Mouse (Mus musculus) MEL (cell line): ENCODE measurements around the gene Nrxn2. TPM values are rescaled to one million over a fixed set of nuclear protein-coding genes. Genes with fewer than 3 reads are reported as not detected.

Experiments
- DNase-seq: peaks from one replicate; pipeline ENCODE4 v3.0.0; 2011; ENCODE audit warnings: low read depth, low spot score
- H3K27ac ChIP-seq: 2 replicates; pipeline ENCODE4 v1.5.1; 2012; ENCODE audit warnings: low read depth, mild to moderate bottlenecking, control low read depth, low read length, moderate library complexity; ENCODE audit not compliant: control insufficient read depth
- H3K27me3 ChIP-seq, 2 experiments: fragments of 150-350 bp in 1 of 2; sonication (generic) in 1 of 2; 2 replicates each; pipeline ENCODE4 v1.6.1; 2012; ENCODE audit warnings: low read length in 2 of 2, mild to moderate bottlenecking in 2 of 2, improper control_type of control experiment in 1 of 2, moderate library complexity in 1 of 2; ENCODE audit not compliant: insufficient read depth in 2 of 2, control insufficient read depth in 1 of 2
- H3K36me3 ChIP-seq, 2 experiments: 2 replicates each; pipeline ENCODE4 v1.6.1; 2012 to 2014; ENCODE audit warnings: low read length in 2 of 2, improper control_type of control experiment in 1 of 2, inconsistent platforms in 1 of 2, mild to moderate bottlenecking in 1 of 2; ENCODE audit not compliant: insufficient read depth in 2 of 2, control insufficient read depth in 1 of 2
- H3K4me1 ChIP-seq, 2 experiments: fragments of 150-350 bp in 1 of 2; sonication (generic) in 1 of 2; 2 replicates each; pipeline ENCODE4 v1.6.1; 2012; ENCODE audit warnings: low read length in 2 of 2, improper control_type of control experiment in 1 of 2, mild to moderate bottlenecking in 1 of 2; ENCODE audit not compliant: insufficient read depth in 2 of 2, control insufficient read depth in 1 of 2
- H3K4me3 ChIP-seq, 2 experiments: fragments of 150-350 bp in 1 of 2; sonication (generic) in 1 of 2; 2 replicates each; pipeline ENCODE4 v1.5.1; 2012; ENCODE audit warnings: low read depth in 2 of 2, low read length in 2 of 2, mild to moderate bottlenecking in 2 of 2, moderate library complexity in 2 of 2, control low read depth in 1 of 2, improper control_type of control experiment in 1 of 2; ENCODE audit not compliant: control insufficient read depth in 1 of 2, insufficient read depth in 1 of 2
- H3K79me2 ChIP-seq: 2 replicates; pipeline ENCODE4 v1.6.1; 2012; ENCODE audit warnings: mild to moderate bottlenecking, low read length, moderate library complexity; ENCODE audit not compliant: control insufficient read depth, poor library complexity, insufficient read depth
- H3K9ac ChIP-seq: 2 replicates; pipeline ENCODE4 v1.6.1; 2012; ENCODE audit warnings: low read depth, mild to moderate bottlenecking, control low read depth, low read length, moderate library complexity; ENCODE audit not compliant: control insufficient read depth, poor library complexity, severe bottlenecking
- H3K9me3 ChIP-seq: fragments of 150-350 bp; sonication (generic); replicated peaks from 2 replicates; pipeline ENCODE4 v1.6.1; 2012; ENCODE audit warnings: mild to moderate bottlenecking, low read length, improper control_type of control experiment, moderate library complexity; ENCODE audit not compliant: insufficient read depth
- BHLHE40 ChIP-seq: IDR thresholded peaks from 2 replicates; pipeline ENCODE4 v1.6.1; 2012; ENCODE audit warnings: low read depth, mild to moderate bottlenecking, inconsistent platforms, low read length, improper control_type of control experiment, borderline replicate concordance
- CHD1 ChIP-seq: IDR thresholded peaks from 2 replicates; pipeline ENCODE4 v1.6.1; 2012; ENCODE audit warnings: low read depth, mild to moderate bottlenecking, inconsistent platforms, low read length, improper control_type of control experiment
- E2F4 ChIP-seq: IDR thresholded peaks from 2 replicates; pipeline ENCODE4 v1.6.1; 2011; ENCODE audit warnings: low read depth, low read length, improper control_type of control experiment, borderline replicate concordance
- EP300 ChIP-seq, 2 experiments: IDR thresholded peaks; 2 replicates each; pipeline ENCODE4 v1.6.1; 2011; ENCODE audit warnings: improper control_type of control experiment in 2 of 2, low read length in 2 of 2, low read depth in 1 of 2, mild to moderate bottlenecking in 1 of 2
- GABPA ChIP-seq: IDR thresholded peaks from 2 replicates; pipeline ENCODE4 v1.6.1; 2012; ENCODE audit warnings: low read depth, mild to moderate bottlenecking, inconsistent platforms, low read length, improper control_type of control experiment, moderate library complexity
- GATA1 ChIP-seq: IDR thresholded peaks from 2 replicates; pipeline ENCODE4 v1.6.1; 2011; ENCODE audit warnings: low read depth, low read length, improper control_type of control experiment
- HCFC1 ChIP-seq: IDR thresholded peaks from 2 replicates; pipeline ENCODE4 v1.6.1; 2012; ENCODE audit warnings: low read depth, mild to moderate bottlenecking, inconsistent platforms, low read length, improper control_type of control experiment, moderate library complexity
- JUND ChIP-seq: IDR thresholded peaks from 2 replicates; pipeline ENCODE4 v1.6.1; 2011; ENCODE audit warnings: low read depth, mild to moderate bottlenecking, improper control_type of control experiment, low read length
- MAFK ChIP-seq: IDR thresholded peaks from 2 replicates; pipeline ENCODE4 v1.6.1; 2011; ENCODE audit warnings: low read depth, mild to moderate bottlenecking, low read length, improper control_type of control experiment, borderline replicate concordance
- MAX ChIP-seq: IDR thresholded peaks from 2 replicates; pipeline ENCODE4 v1.6.1; 2011; ENCODE audit warnings: low read length, improper control_type of control experiment
- MXI1 ChIP-seq: IDR thresholded peaks from 2 replicates; pipeline ENCODE4 v1.6.1; 2011; ENCODE audit warnings: mild to moderate bottlenecking, low read depth, low read length, improper control_type of control experiment
- MYB ChIP-seq: IDR thresholded peaks from 2 replicates; pipeline ENCODE4 v1.6.1; 2011; ENCODE audit warnings: mild to moderate bottlenecking, low read depth, low read length, improper control_type of control experiment
- NELFE ChIP-seq: IDR thresholded peaks from 2 replicates; pipeline ENCODE4 v1.6.1; 2011; ENCODE audit warnings: low read depth, low read length, improper control_type of control experiment
- RAD21 ChIP-seq: IDR thresholded peaks from 2 replicates; pipeline ENCODE4 v1.6.1; 2011; ENCODE audit warnings: mild to moderate bottlenecking, low read depth, low read length, improper control_type of control experiment
- RCOR1 ChIP-seq: IDR thresholded peaks from 2 replicates; pipeline ENCODE4 v1.6.1; 2012; ENCODE audit warnings: low read depth, mild to moderate bottlenecking, inconsistent platforms, low read length, improper control_type of control experiment
- SIN3A ChIP-seq: IDR thresholded peaks from 2 replicates; pipeline ENCODE4 v1.6.1; 2012; ENCODE audit warnings: low read length, improper control_type of control experiment, inconsistent platforms
- SMC3 ChIP-seq: IDR thresholded peaks from 2 replicates; pipeline ENCODE4 v1.6.1; 2011; ENCODE audit warnings: low read depth, low read length, improper control_type of control experiment
- TBP ChIP-seq: IDR thresholded peaks from 2 replicates; pipeline ENCODE4 v1.8.0; 2011; ENCODE audit warnings: low read depth, low read length, improper control_type of control experiment
- TCF12 ChIP-seq: IDR thresholded peaks from 2 replicates; pipeline ENCODE4 v1.6.1; 2014; ENCODE audit warnings: low read depth, mild to moderate bottlenecking, inconsistent platforms, low read length, improper control_type of control experiment, moderate library complexity
- USF1 ChIP-seq: IDR thresholded peaks from 2 replicates; pipeline ENCODE4 v1.6.1; 2014; ENCODE audit warnings: low read depth, mild to moderate bottlenecking, inconsistent platforms, low read length, improper control_type of control experiment, moderate library complexity
- ZMIZ1 ChIP-seq: IDR thresholded peaks from 2 replicates; pipeline ENCODE4 v1.6.1; 2012; ENCODE audit warnings: low read depth, mild to moderate bottlenecking, inconsistent platforms, low read length, improper control_type of control experiment, moderate library complexity
- ZNF384 ChIP-seq: IDR thresholded peaks from 2 replicates; pipeline ENCODE4 v1.6.1; 2012; ENCODE audit warnings: low read depth, mild to moderate bottlenecking, inconsistent platforms, low read length, improper control_type of control experiment
- polyA plus RNA-seq, 2 experiments: library from polyadenylated mRNA; stranded (reverse) in 1 of 2; unstranded in 1 of 2; fragments of >175 nt in 1 of 2; fragments of >200 nt in 1 of 2; gene quantifications; 2 replicates each; pipeline versions ENCODE4 v1.2.1 to v1.2.4; 2012; ENCODE audit warnings: low replicate concordance in 2 of 2, low read depth in 1 of 2; ENCODE audit not compliant: insufficient read length in 2 of 2, insufficient read depth in 1 of 2, missing spikeins in 1 of 2
- total RNA-seq: library from RNA; depleted of rRNA; stranded (reverse); fragments of 300-350 nt; gene quantifications from 2 replicates; pipeline ENCODE4 v1.2.3, GENCODE M21; 2012

Gene Nrxn2
- total and polyA plus RNA-seq, 3 experiments, result 0.39 to 0.42 TPM; not detected in 1

DNA sequence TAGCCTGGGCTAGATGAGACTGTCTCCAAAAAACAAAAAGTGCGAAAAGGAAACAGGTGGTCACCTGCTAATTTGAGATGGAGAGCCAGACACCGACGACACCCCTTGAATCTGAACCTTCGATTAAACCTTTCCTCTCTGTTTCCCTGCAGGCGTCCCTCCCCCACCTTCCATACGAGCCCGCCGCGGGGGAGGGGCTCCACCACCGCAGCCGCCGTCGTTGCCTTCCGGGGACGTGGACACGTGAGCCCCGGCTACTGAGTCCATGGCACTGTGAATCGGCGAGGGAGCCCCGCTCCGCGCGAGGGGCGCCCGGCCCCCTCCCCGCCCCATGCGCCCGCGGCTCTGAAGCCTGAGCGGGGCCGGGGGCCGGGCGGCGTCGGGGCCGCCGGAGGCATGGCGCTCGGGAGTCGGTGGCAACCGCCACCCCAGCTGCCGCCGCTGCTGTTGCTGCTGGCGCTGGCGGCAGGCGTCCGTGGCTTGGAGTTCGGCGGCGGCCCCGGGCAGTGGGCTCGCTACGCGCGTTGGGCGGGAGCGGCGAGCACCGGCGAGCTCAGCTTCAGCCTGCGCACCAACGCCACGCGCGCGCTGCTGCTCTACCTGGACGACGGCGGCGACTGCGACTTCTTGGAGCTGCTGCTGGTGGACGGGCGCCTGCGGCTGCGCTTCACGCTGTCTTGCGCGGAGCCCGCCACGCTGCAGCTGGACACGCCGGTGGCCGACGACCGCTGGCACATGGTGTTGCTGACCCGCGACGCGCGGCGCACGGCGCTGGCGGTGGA lies 9.3 kb downstream of the Nrxn2 start:
- TF ChIP-seq TBP, result no peak
- TF ChIP-seq MAFK, result no peak
- no peak for TF ChIP-seq MAX
- no peak for TF ChIP-seq MYB
- TF ChIP-seq SIN3A, result no peak
- TF ChIP-seq RAD21, result no peak
- Histone ChIP-seq H3K27ac (no peak overlapping the region), H3K9me3 (no peaks in the 10 kb centered on the region), H3K4me1 (no peaks in the 10 kb centered on the region), H3K79me2 (no peaks in the 10 kb centered on the region), H3K9ac (no peak overlapping the region), H3K27me3 (no peaks in the 10 kb centered on the region; a peak in 1 of 4 replicates), H3K4me3 (no peak overlapping the region), H3K36me3 (no peaks in the 10 kb centered on the region)
- DNase-seq, result no peak

DNA sequence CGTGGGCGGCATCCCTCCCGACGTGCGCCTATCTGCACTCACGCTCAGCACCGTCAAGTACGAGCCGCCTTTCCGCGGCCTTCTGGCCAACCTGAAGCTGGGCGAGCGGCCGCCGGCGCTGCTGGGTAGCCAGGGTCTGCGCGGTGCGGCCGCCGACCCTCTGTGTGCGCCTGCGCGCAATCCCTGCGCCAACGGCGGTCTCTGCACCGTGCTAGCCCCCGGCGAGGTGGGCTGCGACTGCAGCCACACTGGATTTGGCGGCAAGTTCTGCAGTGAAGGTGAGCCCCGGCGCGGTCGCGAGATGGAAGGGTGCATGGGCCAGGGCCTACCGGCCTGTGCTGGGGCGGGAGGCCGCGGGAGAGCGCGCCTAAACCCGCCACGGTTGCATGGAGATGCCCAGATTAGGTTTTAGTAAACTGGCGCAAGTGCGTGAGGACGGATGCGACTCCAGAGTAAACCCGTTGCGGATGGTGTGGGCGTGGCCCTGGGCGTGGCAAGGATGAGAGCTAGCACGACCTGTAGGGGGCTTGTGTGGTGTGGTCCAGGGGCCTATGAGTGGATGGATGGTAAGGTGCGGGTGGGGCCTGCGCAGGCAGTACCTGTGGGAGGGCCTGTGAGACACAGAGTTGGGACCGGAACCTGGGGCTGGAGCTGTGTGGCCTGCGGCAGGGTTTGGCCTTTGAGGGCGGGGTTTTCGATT lies 10.1 kb downstream of the Nrxn2 start:
- Histone ChIP-seq H3K27me3 (no peaks in the 10 kb centered on the region; a peak in 1 of 4 replicates), H3K4me3 (no peak overlapping the region), H3K9ac (no peak overlapping the region), H3K79me2 (no peaks in the 10 kb centered on the region), H3K36me3 (no peaks in the 10 kb centered on the region), H3K4me1 (no peaks in the 10 kb centered on the region), H3K27ac (no peak overlapping the region), H3K9me3 (no peaks in the 10 kb centered on the region)
- DNase-seq, result no peak
- TF ChIP-seq JUND (no peak), MXI1 (no peak), TCF12 (no peak), USF1 (no peak), BHLHE40 (no peak), NELFE (no peak), CHD1 (no peak)
- TF ChIP-seq, all 39 proteins: peak for 0

DNA sequence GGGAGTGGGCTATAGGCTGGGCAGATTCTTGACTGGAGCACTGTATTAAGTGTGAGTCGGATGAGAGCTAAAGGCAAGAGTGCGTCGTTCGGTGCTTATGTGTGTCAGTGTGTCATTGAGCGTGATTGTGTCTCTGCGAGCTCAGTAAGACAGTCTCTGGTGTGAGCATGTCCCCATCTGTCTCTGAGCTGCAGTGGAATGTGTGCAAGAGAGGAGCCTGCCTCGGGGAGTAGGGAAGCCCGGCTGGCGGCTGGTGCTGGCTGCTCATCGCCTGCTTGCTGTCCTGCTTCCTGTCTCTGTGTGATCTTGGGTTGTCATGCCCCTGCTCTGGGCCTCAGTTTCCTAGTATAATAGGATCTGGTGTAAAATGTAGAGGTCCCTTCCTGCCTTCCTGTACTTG lies 24.5 kb downstream of the Nrxn2 start:
- H3K27me3 ChIP-seq, result no peaks in the 10 kb centered on the region; a peak in 1 of 4 replicates
- H3K4me3 ChIP-seq, result no peak overlapping the region
- H3K4me1 ChIP-seq, result no peaks in the 10 kb centered on the region
- no peak overlapping the region for H3K27ac ChIP-seq
- H3K9ac ChIP-seq, result no peak overlapping the region
- no peaks in the 10 kb centered on the region for H3K36me3 ChIP-seq
- TF ChIP-seq RCOR1 (no peak), BHLHE40 (no peak), ZNF384 (no peak), CHD1 (no peak), SMC3 (no peak), GABPA (no peak), E2F4 (no peak), MYB (no peak), EP300 (IDR thresholded peaks at IDR 0.05; ENCODE audit: low read depth in 1 of 2, low read length in 2 of 2) (no peak), ZMIZ1 (no peak), MXI1 (no peak), MAX (no peak), HCFC1 (no peak), GATA1 (no peak)
- H3K9me3 ChIP-seq, result no peaks in the 10 kb centered on the region
- DNase-seq, result no peak
- no peaks in the 10 kb centered on the region for H3K79me2 ChIP-seq
